30 mouse cellular contexts compared by ENCODE assay signal in genomic region chr5:104007801-104008200, GRCm38 (mm10). TPM values are rescaled to one million over a fixed set of nuclear protein-coding genes. Genes with fewer than 3 reads are reported as not detected.
DNase-seq lines count a peak whose midpoint lies in the region; ATAC-seq and TF ChIP-seq lines count a peak whose summit lies in the region.
"Had no signal": no experiment of that assay in that cellular context is flagged by ENCODE, and none has a peak within 500 bp of the region (broad histone marks: within the 10 kb centered on the region; RNA-seq: fewer than 3 reads in every experiment).

No protein-coding gene starts in this region.

- H3K9ac ChIP-seq in heart, embryonic 16.5 days (ENCODE audit: low read length): no peak overlapping the region
- H3K9ac ChIP-seq: embryonic facial prominence, embryonic 12.5 days; embryonic facial prominence, embryonic 15.5 days; forebrain, embryonic 15.5 days; heart, embryonic 12.5 days; heart, embryonic 15.5 days; hindbrain, embryonic 12.5 days; hindbrain, embryonic 15.5 days had no signal

- H3K4me3 ChIP-seq in heart, embryonic 16.5 days (ENCODE audit: low read length): no peak overlapping the region
- no peak overlapping the region for H3K4me3 ChIP-seq in thymus, adult 2 months (ENCODE audit: control insufficient read depth, insufficient read depth, low read length)
- H3K4me3 ChIP-seq in limb, embryonic 10.5 days: no peak overlapping the region
- H3K4me3 ChIP-seq: embryonic facial prominence, embryonic 12.5 days; embryonic facial prominence, embryonic 15.5 days; forebrain, embryonic 15.5 days; heart, embryonic 12.5 days; heart, embryonic 15.5 days; hindbrain, embryonic 12.5 days; hindbrain, embryonic 15.5 days had no signal

- peak; percentile 70 for ATAC-seq in heart, embryonic 16.5 days (replicated peaks; ENCODE audit: extremely low read depth, insufficient read depth, low FRiP score)
- ATAC-seq: forebrain, embryonic 15.5 days had no signal

- no peak for DNase-seq in heart, adult 8-10 months (ENCODE audit: low spot score)
- DNase-seq in thymus, adult 2 months: peak; percentile 70
- DNase-seq in thymus, postnatal 14 days: peak; percentile 78
- DNase-seq in thymus, postnatal 4 days: peak; percentile 72
- DNase-seq in limb, embryonic 10.5 days (ENCODE audit: low spot score): no peak
- no peak for DNase-seq in testis, postnatal 14 days (ENCODE audit: low spot score)
- DNase-seq in ovary, postnatal 36 days (ENCODE audit: low spot score): no peak
- DNase-seq: adrenal gland, postnatal 10 days; adrenal gland, postnatal 36 days; B cell, adult 2 months; cerebellum, adult 18-20 months; cerebellum, adult 9-11 months; cerebellum, postnatal 25 days; gastrocnemius, postnatal 10 days; gastrocnemius, postnatal 36 days; heart, postnatal 14 days had no signal

- WGBS in heart, embryonic 16.5 days: 64% methylated on average over 5 of the region's 5 CpGs
- WGBS in thymus, adult 2 months: 5% methylated on average over 5 of the region's 5 CpGs
- WGBS in limb, embryonic 10.5 days: 82% methylated on average over 5 of the region's 5 CpGs

- no peaks in the 10 kb centered on the region for H3K4me1 ChIP-seq in heart, embryonic 16.5 days (ENCODE audit: control insufficient read depth, insufficient read depth, low read length)
- peaks cover 10% of the 10 kb centered on the region for H3K4me1 ChIP-seq in thymus, adult 2 months (replicated peaks; ENCODE audit: control insufficient read depth, insufficient read depth, low read length)
- H3K4me1 ChIP-seq in limb, embryonic 10.5 days: peaks cover 5% of the 10 kb centered on the region
- H3K4me1 ChIP-seq: embryonic facial prominence, embryonic 12.5 days; forebrain, embryonic 15.5 days; heart, embryonic 12.5 days; heart, embryonic 15.5 days had no signal

- no peak for TF ChIP-seq CTCF in thymus, adult 2 months (IDR thresholded peaks at IDR 0.05; ENCODE audit: borderline replicate concordance, control insufficient read depth, extremely low read depth, insufficient read depth, low read length, poor library complexity)

- no peaks in the 10 kb centered on the region for H3K27me3 ChIP-seq in heart, embryonic 16.5 days (ENCODE audit: control insufficient read depth, insufficient read depth, low read length)
- no peaks in the 10 kb centered on the region for H3K27me3 ChIP-seq in thymus, adult 2 months (ENCODE audit: control insufficient read depth, insufficient read depth, low read length)
- H3K27me3 ChIP-seq in limb, embryonic 10.5 days (ENCODE audit: low read depth, poor library complexity, severe bottlenecking): no peaks in the 10 kb centered on the region
- H3K27me3 ChIP-seq: embryonic facial prominence, embryonic 12.5 days; embryonic facial prominence, embryonic 15.5 days; forebrain, embryonic 15.5 days; heart, embryonic 12.5 days; heart, embryonic 15.5 days; hindbrain, embryonic 12.5 days had no signal

- no peaks in the 10 kb centered on the region for H3K9me3 ChIP-seq in heart, embryonic 16.5 days (replicated peaks; ENCODE audit: control insufficient read depth, low read length)
- H3K9me3 ChIP-seq in limb, embryonic 10.5 days (replicated peaks): no peaks in the 10 kb centered on the region
- H3K9me3 ChIP-seq: embryonic facial prominence, embryonic 12.5 days; embryonic facial prominence, embryonic 15.5 days; forebrain, embryonic 15.5 days; heart, embryonic 12.5 days; heart, embryonic 15.5 days; hindbrain, embryonic 12.5 days; hindbrain, embryonic 15.5 days had no signal

- no peak for TF ChIP-seq POLR2A in thymus, adult 2 months (IDR thresholded peaks at IDR 0.05; ENCODE audit: control insufficient read depth, extremely low read depth, insufficient read depth, low read length, poor library complexity)

- peaks cover 15% of the 10 kb centered on the region for H3K36me3 ChIP-seq in heart, embryonic 16.5 days (ENCODE audit: control insufficient read depth, insufficient read depth)
- peaks cover 13% of the 10 kb centered on the region for H3K36me3 ChIP-seq in thymus, adult 2 months (ENCODE audit: control insufficient read depth, insufficient read depth, low read length)
- peaks cover 6% of the 10 kb centered on the region for H3K36me3 ChIP-seq in limb, embryonic 10.5 days
- H3K36me3 ChIP-seq: embryonic facial prominence, embryonic 12.5 days; embryonic facial prominence, embryonic 15.5 days; forebrain, embryonic 15.5 days; hindbrain, embryonic 12.5 days; hindbrain, embryonic 15.5 days had no signal

- no peak overlapping the region for H3K4me2 ChIP-seq in heart, embryonic 16.5 days (ENCODE audit: low read depth, low read length)
- H3K4me2 ChIP-seq: embryonic facial prominence, embryonic 12.5 days; embryonic facial prominence, embryonic 15.5 days; forebrain, embryonic 15.5 days; heart, embryonic 12.5 days; heart, embryonic 15.5 days; hindbrain, embryonic 12.5 days; hindbrain, embryonic 15.5 days had no signal

- no peak overlapping the region for H3K27ac ChIP-seq in heart, embryonic 16.5 days (ENCODE audit: low read length)
- no peak overlapping the region for H3K27ac ChIP-seq in thymus, adult 2 months (ENCODE audit: control insufficient read depth, insufficient read depth, low read length)
- no peak overlapping the region for H3K27ac ChIP-seq in limb, embryonic 10.5 days
- H3K27ac ChIP-seq: embryonic facial prominence, embryonic 12.5 days; embryonic facial prominence, embryonic 15.5 days; forebrain, embryonic 15.5 days; heart, embryonic 15.5 days; hindbrain, embryonic 12.5 days; hindbrain, embryonic 15.5 days had no signal

RNA-seq across cellular contexts. Expression of gene Hsd17b11, which starts 13.9 kb away (rescaled TPM):
- polyA plus RNA-seq in heart, embryonic 16.5 days (2015; fragmentation: Nextera tagmentation; extraction: Ambion mirVana): 3.3 and 3.5 TPM in 2 replicates
- total RNA-seq in heart, adult 8-10 months (2022): 10 to 100 TPM; 26.5 to 30.0 (median 27.4) TPM
- polyA plus RNA-seq in thymus, adult 2 months (2012; rRNA removed): 15.1 and 18.8 TPM in 2 replicates
- 1.9 and 2.4 TPM in 2 replicates for polyA plus RNA-seq in limb, embryonic 10.5 days (2016; fragmentation: Nextera tagmentation; extraction: Ambion mirVana)

RNA-seq across cellular contexts. Expression of gene Hsd17b13, which starts 30.6 kb away (rescaled TPM):
- polyA plus RNA-seq in heart, embryonic 16.5 days (2015; fragmentation: Nextera tagmentation; extraction: Ambion mirVana): 0.11 TPM in 1 of 2 replicates, not detected in the other
- total RNA-seq in heart, adult 8-10 months (2022): not detected
- polyA plus RNA-seq in thymus, adult 2 months (2012; rRNA removed): 0.26 TPM in 1 of 2 replicates, not detected in the other
- not detected in 2 replicates for polyA plus RNA-seq in limb, embryonic 10.5 days (2016; fragmentation: Nextera tagmentation; extraction: Ambion mirVana)
- total RNA-seq: adrenal gland, adult 18-20 months; common myeloid progenitor, adult 5-6 weeks; ES-E14; gastrocnemius, postnatal 36 days; granulocyte monocyte progenitor cell, adult 5-6 weeks; heart, postnatal 14 days; hematopoietic stem cell, adult 5-6 weeks had no signal
- polyA plus RNA-seq: embryonic facial prominence, embryonic 12.5 days; forebrain, embryonic 11.5 days; forebrain, embryonic 15.5 days; heart, embryonic 12.5 days; heart, embryonic 15.5 days; hindbrain, embryonic 12.5 days; hindbrain, embryonic 15.5 days had no signal

RNA-seq across cellular contexts. Expression of gene Nudt9, which starts 38.3 kb away (rescaled TPM):
- 54.0 and 55.7 TPM in 2 replicates for polyA plus RNA-seq in heart, embryonic 16.5 days (2015; fragmentation: Nextera tagmentation; extraction: Ambion mirVana)
- total RNA-seq in heart, adult 8-10 months (2022): 10 to 100 TPM; 53.8 to 58.9 (median 56.7) TPM
- 43.6 and 49.0 TPM in 2 replicates for polyA plus RNA-seq in thymus, adult 2 months (2012; rRNA removed)
- polyA plus RNA-seq in limb, embryonic 10.5 days (2016; fragmentation: Nextera tagmentation; extraction: Ambion mirVana): 63.0 and 63.8 TPM in 2 replicates

Comparison
In these comparisons a context has a peak if more than half of its experiments do, and no peak if none do; other contexts are left out.
1. DNase-seq: peak in thymus, adult 2 months (single experiment), thymus, postnatal 14 days (single experiment) and thymus, postnatal 4 days (single experiment); none in heart, adult 8-10 months (single experiment), limb, embryonic 10.5 days (single experiment), testis, postnatal 14 days (single experiment) and ovary, postnatal 36 days (single experiment).